Mouse (Mus musculus) CD8-positive naive resting alpha-beta T cell, adult 57 days (primary cell): ENCODE results near the gene Zdhhc13. TPM values are rescaled to one million over a fixed set of nuclear protein-coding genes. Genes with fewer than 3 reads are reported as not detected.

ENCODE experiments used
- total RNA-seq: library from RNA; stranded (reverse); gene quantifications from one replicate; pipeline ENCODE4 v1.2.4, GENCODE M21; 2023

The Zdhhc13 gene
- total RNA-seq, result 32.2 TPM

DNA sequence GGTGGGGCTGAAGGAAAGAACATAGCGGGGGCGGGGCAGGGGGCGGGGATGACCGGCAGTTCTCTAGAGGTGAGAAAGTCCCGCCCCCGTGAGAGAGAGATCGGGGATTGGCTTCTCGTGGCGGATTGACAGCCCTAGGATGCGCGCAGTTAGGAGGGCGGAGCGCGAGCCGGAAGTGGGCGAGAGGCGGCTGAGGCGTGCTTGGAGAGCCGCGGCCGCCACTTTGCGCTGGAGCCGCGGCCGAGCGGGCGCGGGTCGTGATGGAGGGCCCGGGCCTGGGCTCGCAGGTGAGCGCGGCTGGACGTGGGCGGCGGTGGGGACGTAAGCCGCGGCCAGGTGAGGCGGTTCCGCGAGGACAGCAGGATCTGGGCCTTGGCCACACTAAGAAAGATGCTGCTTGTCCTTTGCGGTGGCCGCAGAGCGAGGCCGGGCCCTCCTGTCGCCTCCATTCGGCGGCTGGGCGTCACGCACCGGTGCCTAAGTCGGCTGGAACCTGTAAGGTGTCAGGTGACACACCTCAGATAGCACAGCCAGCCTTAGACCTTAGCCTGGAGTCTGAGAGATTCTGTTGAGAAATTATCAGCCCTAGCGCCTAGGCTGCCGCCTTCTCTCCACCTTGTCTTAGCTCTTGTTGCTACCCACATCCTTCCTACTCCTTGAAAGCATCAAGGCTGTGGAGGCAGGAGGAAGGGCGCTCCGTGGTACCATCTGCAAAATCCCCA, at the start of gene Zdhhc13:
Gene Zdhhc13 (plus strand): TSS at position 153 of the 722 bp plus-strand sequence.

DNA sequence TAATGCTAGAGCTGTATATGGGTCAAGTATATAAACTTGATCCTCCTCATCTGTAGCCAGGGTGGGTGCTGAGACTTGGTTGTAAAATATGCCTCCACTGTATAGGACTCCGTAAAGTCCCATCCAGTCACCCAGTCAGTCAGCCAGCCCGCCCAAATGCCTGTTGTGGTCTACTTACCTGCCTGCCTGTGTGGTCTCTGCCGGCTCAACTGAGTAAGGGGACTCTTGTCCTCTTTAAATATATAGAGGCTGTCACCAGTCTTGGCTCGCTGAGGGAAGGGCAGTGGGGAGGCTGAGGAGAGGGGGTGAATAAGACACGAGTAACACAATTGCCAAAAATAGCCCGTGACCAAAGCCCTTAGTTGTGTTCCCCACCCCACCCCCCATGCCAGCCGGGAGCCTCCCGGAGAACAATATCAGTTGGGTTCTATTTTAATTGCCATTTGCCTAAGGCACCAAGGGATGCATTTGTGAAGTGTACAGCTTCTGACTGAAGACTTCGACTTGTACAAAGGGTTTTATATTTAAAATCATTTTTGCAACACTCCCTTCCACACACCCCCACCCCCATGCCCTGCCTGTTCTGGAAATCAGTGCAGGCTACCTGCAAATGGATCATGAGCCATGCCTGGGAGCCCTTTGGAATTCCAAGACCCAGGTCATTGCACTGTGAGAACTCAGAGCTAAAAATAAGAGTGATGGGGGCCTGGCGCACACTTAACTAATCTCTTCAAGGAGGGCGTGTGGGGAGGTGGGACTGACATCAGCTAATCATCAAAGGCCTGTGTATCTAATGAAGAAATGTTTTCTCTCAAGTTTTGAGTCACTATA, 59.2 kb downstream of the Zdhhc13 start, which contains the start of gene Csrp3:
Gene Csrp3 (minus strand): TSS at position 214 of the 831 bp plus-strand sequence.

Other genes with a start within 250 kb of the Zdhhc13 start
- not detected for gene Mrgprb2, start 230.9 kb upstream of the Zdhhc13 start, total RNA-seq
- not detected for gene Mrgprb3, start 145.2 kb upstream of the Zdhhc13 start, total RNA-seq
- gene Csrp3, start 59.0 kb downstream of the Zdhhc13 start, total RNA-seq, result not detected
- not detected for gene E2f8, start 92.6 kb downstream of the Zdhhc13 start, total RNA-seq
- gene Nav2, start 119.7 kb downstream of the Zdhhc13 start, total RNA-seq, result 1.3 TPM